Mouse (Mus musculus) kidney, adult 2 months (tissue): ENCODE measurements at regions not wholly inside any gene's neighbourhood (a gene's known extent, or its start where the extent isn't known, plus 50 kb on each side); places are given as distances from the start of the nearest gene placed in this dataset.

Source experiments
- CTCF ChIP-seq: fragments of 200-500 bp; conservative IDR thresholded peaks from 2 replicates; pipeline ENCODE4 v1.5.1; 2011; ENCODE audit warnings: low read depth, mild to moderate bottlenecking, control low read depth, low read length, moderate library complexity, mixed read lengths; ENCODE audit not compliant: insufficient read depth, insufficient read length
- POLR2A ChIP-seq: fragments of 200-500 bp; IDR thresholded peaks from one replicate; pipeline ENCODE4 v1.6.1; 2011; ENCODE audit warnings: low read depth, low read length, control low read depth

DNA sequence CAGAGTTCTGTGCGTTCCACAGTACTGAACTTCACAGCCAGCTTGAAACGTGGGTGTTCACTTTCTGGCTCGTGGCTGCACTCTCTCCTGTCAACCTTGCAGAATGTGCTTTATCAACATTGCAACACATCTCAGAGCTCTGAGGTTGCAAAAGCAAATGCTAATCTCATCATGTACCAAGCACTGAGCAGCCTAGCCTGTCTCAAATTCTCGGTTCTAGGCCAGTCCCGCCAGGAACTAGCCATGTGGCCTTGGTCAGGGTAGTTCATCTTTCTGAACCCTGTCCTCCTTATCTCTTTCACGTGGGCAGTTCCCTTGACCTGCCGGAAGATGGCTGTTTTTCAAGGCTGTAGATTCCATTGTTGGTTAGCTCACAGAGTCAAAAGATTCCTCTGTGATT lies 159.3 kb upstream of the Mast4 start:
- TF ChIP-seq CTCF, result no peak
- TF ChIP-seq POLR2A, result no peak
